Mouse (Mus musculus) heart, postnatal 10 days (tissue): Measurements from ENCODE around the gene Pdia5. TPM values are rescaled to one million over a fixed set of nuclear protein-coding genes. Genes with fewer than 3 reads are reported as not detected.

Experiments used
- DNase-seq, 2 experiments: peaks; one replicate each; pipeline ENCODE4 v3.0.0; 2021
- intact Hi-C: fragments of 180-260 bp; cut with DNase I; formaldehyde crosslinking; loops from one replicate; pipeline ENCODE4 v1.15.1; 2025
- total RNA-seq, 2 experiments: library from RNA; stranded (reverse); gene quantifications; 2 replicates each; pipeline ENCODE4 v1.2.3; 2021

The Pdia5 gene
- total RNA-seq, 2 experiments from 2014 or later = 8.6 to 11.5 TPM

GRCm38 (mm10) chr16:35450018-35450630, 40.5 kb downstream of the Pdia5 start:
- no peak for DNase-seq
- intact Hi-C loops = no loop called here

DNA sequence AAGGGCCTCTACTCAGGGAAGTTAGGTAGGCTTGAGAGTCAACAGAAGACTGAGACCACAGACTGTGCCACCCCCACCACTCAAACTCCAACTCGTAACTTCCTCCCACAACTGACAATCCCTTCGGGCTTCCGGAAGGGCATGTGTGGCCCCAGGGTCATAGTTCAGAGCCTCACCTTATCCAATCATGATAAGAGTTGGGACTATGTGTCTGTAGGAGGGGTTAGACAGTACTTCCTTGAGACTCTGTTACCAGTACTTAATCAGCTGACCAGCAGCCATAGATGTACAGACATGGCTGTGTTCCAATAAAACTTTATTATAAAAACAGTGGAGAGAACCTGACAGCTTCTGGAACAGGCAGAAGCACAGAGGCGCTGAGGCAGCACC, 48.7 kb downstream of the Pdia5 start:
- intact Hi-C loops = no loop called here
- no peak for DNase-seq

DNA sequence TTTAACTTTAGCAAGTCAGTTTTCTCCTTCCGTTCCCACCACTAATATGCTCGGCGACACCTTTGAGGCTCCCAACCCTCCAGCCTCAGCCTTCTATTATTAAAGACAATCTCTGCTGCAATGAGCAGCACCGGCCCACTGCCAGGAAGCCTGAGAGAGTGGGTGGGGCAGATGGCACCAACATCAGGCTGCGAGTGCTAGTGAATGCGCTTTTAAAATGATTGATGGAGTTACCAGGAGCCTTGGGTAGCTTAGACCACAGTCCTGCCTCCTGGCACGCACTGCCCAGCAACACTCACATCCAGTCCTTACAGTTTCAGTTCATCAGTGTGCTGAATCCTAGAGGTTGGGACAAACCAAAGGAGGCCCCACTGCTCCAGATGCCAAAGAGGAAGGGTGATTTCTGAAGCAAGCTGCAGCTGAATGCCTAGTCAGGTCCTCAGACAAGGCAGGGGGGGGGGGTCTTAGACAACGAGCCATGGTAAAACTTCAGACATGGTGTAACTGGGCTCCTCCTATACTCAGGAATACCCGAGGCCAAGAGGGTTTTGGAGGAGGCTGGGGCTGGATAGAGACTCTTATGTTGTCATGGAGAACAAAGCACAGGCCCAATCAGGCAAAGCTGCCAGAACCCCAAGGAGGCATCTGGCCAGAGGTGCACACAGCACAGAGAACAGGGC, 49.2 kb downstream of the Pdia5 start:
- no peak for DNase-seq
- intact Hi-C loops = no loop called here

DNA sequence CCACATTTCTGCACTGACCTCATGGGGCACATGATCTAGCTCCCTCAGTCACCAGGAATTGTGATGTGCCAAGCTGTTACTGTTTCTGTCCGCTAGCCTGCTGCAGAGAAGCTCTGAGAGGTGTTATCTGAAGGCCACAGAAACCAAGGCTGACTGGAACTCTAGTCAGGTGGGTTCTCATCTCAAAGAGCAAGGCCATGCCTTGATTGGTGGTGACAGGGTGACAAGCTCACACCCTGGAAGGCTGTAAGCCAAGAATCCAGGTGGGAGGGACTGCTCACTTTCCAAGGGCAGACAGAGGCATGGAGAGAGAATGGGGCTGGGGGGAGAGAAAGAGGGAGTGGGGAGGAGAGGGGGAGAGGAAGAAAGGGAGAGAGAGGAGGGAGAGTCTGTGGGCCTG, 51.6 kb downstream of the Pdia5 start:
- DNase-seq = peak; percentile 55 to 57

GRCm38 (mm10) chr16:35431608-35432007, 59.1 kb downstream of the Pdia5 start:
- no peak for DNase-seq
- intact Hi-C loops = no loop called here

More for the DNA sequence above, 51.6 kb downstream of the Pdia5 start:
- intact Hi-C loops = no loop called here

DNA sequence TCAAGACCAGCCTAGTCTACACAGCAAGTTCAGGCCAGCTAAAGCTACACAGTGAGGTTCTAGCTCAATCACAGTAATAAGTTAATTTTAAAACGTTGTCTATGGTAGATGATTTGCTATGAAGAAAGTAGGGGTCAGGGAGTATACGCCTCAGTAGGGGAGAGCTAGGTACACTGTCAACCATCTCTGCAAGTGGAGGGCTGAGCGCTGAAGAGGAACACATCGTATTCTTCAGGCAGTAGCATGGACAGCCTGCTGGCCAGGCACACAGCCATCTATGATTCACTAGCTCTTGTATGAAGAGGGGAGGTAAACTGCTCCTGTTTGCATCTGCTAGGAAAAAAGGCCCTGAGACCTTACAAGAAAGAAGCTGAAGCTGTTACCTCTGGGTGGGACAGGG, 65.7 kb downstream of the Pdia5 start:
- intact Hi-C loops = loop anchor here (5.0 kb wide), 1 partner anchor 202 kb away; no protein-coding TSS in a partner anchor
- DNase-seq = no peak

DNA sequence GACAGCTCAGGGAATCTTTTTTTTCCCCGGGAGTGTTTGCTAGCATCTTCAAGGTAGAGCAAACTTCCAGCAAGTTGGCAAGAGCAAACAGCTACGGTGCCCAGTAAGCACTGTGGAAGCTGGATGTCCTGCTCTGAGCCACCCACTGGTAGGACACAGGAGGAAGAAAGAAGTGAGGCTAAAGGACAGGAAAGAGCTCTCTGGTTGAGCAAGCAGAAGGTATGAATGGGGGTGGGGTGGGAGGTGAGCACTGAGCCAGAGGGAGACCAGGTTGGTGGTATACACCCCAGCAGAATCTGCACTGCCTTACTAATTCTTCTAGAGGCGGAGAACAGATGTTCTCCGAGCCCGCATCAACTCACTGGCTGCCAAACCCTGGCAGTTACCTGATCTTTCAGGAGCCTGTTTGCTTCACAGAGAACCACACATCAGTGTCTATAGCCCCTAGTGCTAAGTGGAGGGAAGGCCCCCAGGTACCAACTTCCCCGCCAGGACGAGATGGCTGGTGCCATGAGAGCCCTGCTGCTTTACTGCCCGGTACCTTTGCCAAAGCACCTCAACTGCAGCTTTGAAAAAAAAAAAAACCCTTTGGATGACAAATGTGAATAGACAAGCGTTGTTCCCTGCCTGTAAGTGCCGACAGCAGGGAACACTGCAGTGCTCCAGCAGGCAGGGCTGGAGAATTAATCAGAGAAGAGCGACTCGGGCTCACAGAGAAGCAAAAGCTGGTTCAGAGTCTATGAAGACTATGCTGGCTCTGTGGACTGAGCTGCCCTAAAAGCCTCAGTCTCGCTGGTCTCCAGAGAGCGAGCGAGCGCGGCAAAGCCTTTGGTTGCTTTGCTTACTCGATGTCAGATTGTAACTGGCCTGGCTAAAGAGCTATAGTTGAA, 67.2 kb downstream of the Pdia5 start:
- DNase-seq = no peak
- intact Hi-C loops = loop anchor here (5.0 kb wide), 1 partner anchor 204 kb away; no protein-coding TSS in a partner anchor

GRCm38 (mm10) chr16:35422705-35423104, 68.0 kb downstream of the Pdia5 start:
- intact Hi-C loops = loop anchor here (5.0 kb wide), 1 partner anchor 205 kb away; no protein-coding TSS in a partner anchor
- no peak for DNase-seq

DNA sequence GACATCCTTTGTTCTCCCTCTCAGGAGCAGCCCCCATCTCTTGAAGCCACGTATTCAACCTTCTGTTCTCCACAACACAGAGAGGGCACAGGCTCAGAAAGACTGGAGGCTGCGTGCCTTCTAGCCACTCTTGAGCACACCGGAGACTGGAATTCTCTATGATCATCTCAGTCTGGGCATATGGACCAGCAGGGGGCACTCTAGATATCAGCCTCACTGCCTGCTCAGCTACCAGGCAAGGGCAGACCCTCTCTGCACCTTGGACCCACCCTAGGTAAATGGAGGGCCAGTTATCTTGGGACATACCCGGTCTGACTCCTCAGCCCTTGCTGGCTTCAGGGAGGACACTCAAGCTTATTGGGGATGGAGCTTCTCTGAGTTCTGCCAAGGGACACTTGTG, 68.5 kb downstream of the Pdia5 start:
- intact Hi-C loops = loop anchor here (5.0 kb wide), 1 partner anchor 205 kb away; no protein-coding TSS in a partner anchor
- DNase-seq = peak; percentile 15 to 32

DNA sequence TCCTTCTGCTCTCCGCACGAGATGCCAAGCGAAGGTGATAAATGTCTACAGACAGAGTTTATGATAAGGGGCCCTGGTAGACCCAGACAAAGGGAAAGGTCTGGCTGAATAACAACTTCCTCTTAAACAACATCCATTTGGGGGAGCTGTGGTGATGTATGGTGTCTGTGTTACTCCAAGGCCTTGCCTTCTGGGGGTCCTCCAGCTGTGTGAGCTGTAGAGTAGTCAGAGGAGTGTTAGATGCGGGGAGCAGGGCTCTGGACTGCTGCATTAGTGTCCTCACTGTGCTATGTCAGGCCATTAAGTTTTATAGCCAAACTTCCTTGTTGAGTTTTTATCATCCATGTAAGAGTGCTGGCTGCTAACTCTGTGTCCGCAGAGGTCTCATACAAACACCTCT, 76.1 kb downstream of the Pdia5 start:
- intact Hi-C loops = no loop called here

GRCm38 (mm10) chr16:35406706-35407105, 84.0 kb downstream of the Pdia5 start:
- DNase-seq = no peak
- intact Hi-C loops = no loop called here

More for the DNA sequence above, 76.1 kb downstream of the Pdia5 start:
- no peak for DNase-seq

DNA sequence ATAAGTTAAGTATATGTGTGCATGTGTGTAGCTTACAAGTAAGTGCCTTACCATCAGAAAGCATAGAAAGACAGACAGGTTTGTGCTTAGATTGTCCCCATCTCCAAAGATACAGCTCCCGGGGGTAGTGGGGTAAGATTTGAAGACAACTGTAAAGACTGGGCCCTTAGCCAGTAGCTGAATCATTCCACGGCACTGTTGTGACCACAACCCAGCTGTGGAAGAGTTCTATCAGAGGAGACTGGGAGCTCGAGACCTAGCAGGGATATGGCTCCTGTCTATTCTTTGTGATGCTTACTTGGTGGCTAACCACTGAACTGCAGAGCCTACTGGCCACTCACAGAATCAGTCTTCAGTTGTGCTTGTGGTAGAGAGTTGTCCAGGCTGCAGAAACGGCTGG, 84.5 kb downstream of the Pdia5 start:
- DNase-seq = no peak
- intact Hi-C loops = no loop called here

GRCm38 (mm10) chr16:35405348-35406080, 85.2 kb downstream of the Pdia5 start:
- intact Hi-C loops = no loop called here
- DNase-seq = no peak

- intact Hi-C loops = no loop called here
- DNase-seq = no peak
Observed at GRCm38 (mm10) chr16:35404864-35405263, 85.8 kb downstream of the Pdia5 start.

GRCm38 (mm10) chr16:35403891-35404290, 86.8 kb downstream of the Pdia5 start:
- no peak for DNase-seq
- intact Hi-C loops = no loop called here

DNA sequence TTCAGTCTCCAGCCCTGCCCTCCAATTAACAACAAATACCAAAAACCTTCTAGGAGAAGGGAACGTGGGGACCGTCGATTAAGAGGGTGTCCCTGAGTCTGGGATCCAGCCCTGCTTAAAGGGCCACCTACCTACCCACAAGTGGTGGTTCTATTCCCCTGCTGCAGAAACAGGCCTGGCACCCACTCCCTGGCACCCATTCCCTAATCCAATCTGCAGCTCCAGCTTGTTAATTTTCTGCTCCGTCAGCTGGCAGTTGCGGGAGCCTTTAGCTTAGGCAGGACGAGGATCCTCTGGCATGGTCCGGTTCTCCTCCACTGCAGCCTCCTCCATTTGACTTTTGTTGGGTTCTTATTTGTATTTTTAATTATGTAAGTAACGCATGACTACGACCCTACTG, 87.3 kb downstream of the Pdia5 start:
- intact Hi-C loops = no loop called here
- DNase-seq = no peak

- DNase-seq = no peak
- intact Hi-C loops = no loop called here
Observed at GRCm38 (mm10) chr16:35392813-35393212, 97.9 kb downstream of the Pdia5 start.

- DNase-seq = no peak
- intact Hi-C loops = no loop called here
Observed at GRCm38 (mm10) chr16:35385654-35386053, 105.0 kb downstream of the Pdia5 start.

- intact Hi-C loops = no loop called here
- no peak for DNase-seq
Observed at GRCm38 (mm10) chr16:35380048-35380447, 110.6 kb downstream of the Pdia5 start.

DNA sequence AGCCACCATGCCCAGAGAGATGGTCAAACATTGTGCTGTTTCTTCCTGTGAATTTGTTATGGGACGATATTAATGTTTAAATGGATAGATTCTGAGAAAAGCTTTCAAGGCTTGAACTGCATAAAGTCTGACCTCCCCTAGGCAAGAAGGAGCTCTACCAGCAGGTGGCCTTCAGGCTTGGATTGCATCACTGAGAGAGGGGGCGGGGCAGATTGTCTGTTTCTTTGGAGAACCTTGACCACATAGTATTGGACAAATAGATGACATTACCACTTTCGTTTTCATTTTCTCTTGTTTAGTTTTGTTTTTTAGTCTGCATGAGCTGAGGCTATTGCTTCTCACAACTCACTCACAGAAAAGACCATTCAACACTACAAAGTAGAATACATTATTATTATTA, 111.3 kb downstream of the Pdia5 start:
- no peak for DNase-seq
- intact Hi-C loops = no loop called here

DNA sequence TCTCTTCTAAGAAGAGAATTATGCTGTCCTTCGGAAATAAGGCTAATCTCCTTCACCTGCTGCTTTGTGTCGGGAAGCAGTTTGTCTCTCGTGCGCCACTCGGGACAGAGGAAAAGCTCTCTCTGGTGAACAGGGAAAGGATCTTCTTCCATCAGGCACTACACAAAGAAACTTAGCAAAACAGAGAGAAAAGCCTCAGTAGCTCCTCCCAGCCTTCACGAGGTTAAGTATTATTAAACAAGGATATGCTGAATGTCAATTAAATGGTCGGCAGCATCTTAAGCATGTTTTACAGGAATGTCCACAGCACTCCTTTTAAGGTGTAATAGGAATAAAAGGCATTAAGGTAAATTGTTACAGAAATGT, 126.6 kb downstream of the Pdia5 start:
- DNase-seq = no peak
- intact Hi-C loops = loop anchor here (5.0 kb wide), 1 partner anchor 128 kb away; the partner anchor contains the start of gene Pdia5
